Mouse (Mus musculus) olfactory bulb, adult 2 months (tissue): Measurements from ENCODE around the gene Ccdc120.

Source experiments
- CTCF ChIP-seq: fragments of 200-500 bp; IDR thresholded peaks from 2 replicates; pipeline ENCODE4 v1.5.1; 2012; ENCODE audit warnings: low read depth, mild to moderate bottlenecking, low read length, moderate library complexity; ENCODE audit not compliant: insufficient read depth
- POLR2A ChIP-seq: fragments of 200-500 bp; IDR thresholded peaks from 2 replicates; pipeline ENCODE4 v1.6.1; 2012; ENCODE audit warnings: mild to moderate bottlenecking, low read depth, low read length, moderate library complexity; ENCODE audit not compliant: insufficient read depth

DNA sequence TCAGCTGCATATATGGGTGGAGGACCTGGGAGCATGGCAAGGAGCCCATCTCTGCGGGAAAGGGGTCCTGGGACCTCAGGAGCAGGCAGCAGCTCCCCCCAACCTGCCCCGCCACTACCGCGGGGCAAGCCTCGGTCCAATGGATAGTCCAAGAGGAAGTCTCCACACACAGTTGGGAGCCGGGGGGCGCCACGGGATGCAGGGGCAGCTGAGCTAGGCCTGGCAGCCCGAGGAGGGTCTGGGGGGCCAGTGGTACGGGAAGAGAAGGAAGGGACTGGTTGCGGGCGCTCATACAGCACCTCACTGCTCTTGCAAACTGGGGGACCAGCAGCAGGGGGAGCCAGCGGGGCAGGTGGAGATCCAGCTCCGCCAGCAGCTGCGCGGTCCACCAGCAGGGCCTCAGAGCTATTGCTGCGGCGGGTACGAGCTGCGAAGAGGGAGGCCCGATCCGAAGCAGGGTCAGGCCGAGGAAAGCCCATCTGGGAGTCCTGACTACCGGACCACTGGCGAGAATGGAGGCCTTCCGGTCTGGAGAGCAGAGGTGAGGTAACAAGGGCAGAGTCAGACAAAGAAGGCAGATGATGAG, 17.0 kb downstream of the Ccdc120 start:
- peak; percentile 47; the same call in 1 of the 2 replicates for TF ChIP-seq CTCF
- no peak for TF ChIP-seq POLR2A
